8 mouse cellular contexts compared by ENCODE assay signal in the genomic region with DNA sequence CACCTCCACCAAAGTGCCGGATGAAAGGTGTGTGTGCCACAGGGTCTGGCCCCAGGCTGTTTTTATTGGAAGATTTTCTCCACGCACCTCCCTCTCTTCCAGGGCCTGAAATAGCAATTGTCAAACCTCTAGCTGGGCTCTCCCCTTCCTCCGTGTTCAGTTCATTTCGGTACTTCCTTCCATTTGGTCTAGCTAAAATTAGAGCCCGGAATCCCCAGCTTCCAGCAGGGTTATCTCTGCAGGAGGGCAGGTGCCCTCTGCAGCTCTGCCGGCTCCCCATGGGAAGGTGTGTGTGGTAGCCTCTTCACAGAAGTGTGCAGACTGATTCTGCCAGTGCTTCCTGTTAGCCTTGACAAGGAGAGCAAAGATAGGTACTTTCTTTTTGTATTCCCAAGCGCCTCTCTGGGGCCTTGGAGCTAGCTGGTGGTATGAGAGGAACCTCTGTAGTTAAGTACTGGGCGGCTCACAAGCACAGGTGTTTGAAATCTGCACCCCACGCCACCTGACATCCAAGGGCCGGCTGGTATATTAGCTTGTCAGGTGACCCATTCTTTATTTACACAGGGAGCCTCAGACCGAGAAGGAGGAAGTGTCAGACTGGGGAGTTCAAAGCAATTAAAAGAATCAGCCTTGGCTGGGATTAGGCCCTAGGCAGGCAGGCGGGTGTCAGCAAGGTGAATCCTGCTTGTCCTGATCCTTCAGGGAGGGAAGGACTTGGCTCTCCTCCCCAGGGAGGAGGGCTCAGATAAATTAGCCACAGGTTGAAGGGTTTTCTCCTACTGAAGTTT.
DNase-seq lines count a peak whose midpoint lies in the region; ATAC-seq lines count a peak whose summit lies in the region.

No protein-coding gene starts in this region.

- H3K9ac ChIP-seq in neural tube, embryonic 11.5 days (ENCODE audit: low read length): peak overlapping the region; percentile 95
- peak overlapping the region; percentile 85 for H3K9ac ChIP-seq in embryonic facial prominence, embryonic 11.5 days (replicated peaks; ENCODE audit: low read length)
- peak overlapping the region; percentile 87 for H3K9ac ChIP-seq in intestine, embryonic 16.5 days (ENCODE audit: low read depth, low read length)

- WGBS in neural tube, embryonic 11.5 days: 10% methylated on average over 12 of the region's 12 CpGs
- WGBS in embryonic facial prominence, embryonic 11.5 days: 13% methylated on average over 12 of the region's 12 CpGs
- 31% methylated on average over 12 of the region's 12 CpGs for WGBS in intestine, embryonic 16.5 days
- WGBS in macrophage (ENCODE audit: missing documents): 8% methylated on average over 12 of the region's 12 CpGs

- peak overlapping the region; percentile 89 for H3K4me2 ChIP-seq in neural tube, embryonic 11.5 days (ENCODE audit: low read depth)
- H3K4me2 ChIP-seq in embryonic facial prominence, embryonic 11.5 days (ENCODE audit: low read depth, low read length): peak overlapping the region; percentile 99
- H3K4me2 ChIP-seq in intestine, embryonic 16.5 days (ENCODE audit: low read depth, low read length): peak overlapping the region; percentile 97

- peaks cover 61% of the 10 kb centered on the region for H3K79me2 ChIP-seq in macrophage (ENCODE audit: inconsistent target)

- 0 out of 2 replicates have a peak overlapping the region, but pooled peaks have one; percentile 99 for H3K27ac ChIP-seq in neural tube, embryonic 11.5 days (ENCODE audit: low read depth, low read length)
- H3K27ac ChIP-seq in embryonic facial prominence, embryonic 11.5 days (replicated peaks; ENCODE audit: low read depth, low read length): no peak overlapping the region
- peak overlapping the region; percentile 86 for H3K27ac ChIP-seq in intestine, embryonic 16.5 days (ENCODE audit: low read length)
- peak overlapping the region; percentile 31 for H3K27ac ChIP-seq in macrophage

- no peak for ATAC-seq in neural tube, embryonic 11.5 days (ENCODE audit: insufficient read depth, low FRiP score, low TSS enrichment)
- ATAC-seq in embryonic facial prominence, embryonic 11.5 days (replicated peaks; ENCODE audit: insufficient number of reproducible peaks, low FRiP score, low TSS enrichment, low read depth): no peak
- ATAC-seq in intestine, embryonic 16.5 days: peak; percentile 66
- no peak for ATAC-seq in megakaryocyte-erythroid progenitor cell, adult 5-6 weeks (replicated peaks; ENCODE audit: low FRiP score, low TSS enrichment, poor library complexity, severe bottlenecking)

- no peaks in the 10 kb centered on the region for H3K36me3 ChIP-seq in neural tube, embryonic 11.5 days (ENCODE audit: control insufficient read depth, insufficient read depth, low read length)
- no peaks in the 10 kb centered on the region for H3K36me3 ChIP-seq in embryonic facial prominence, embryonic 11.5 days (replicated peaks; ENCODE audit: control insufficient read depth, insufficient read depth, low read depth, low read length)
- no peaks in the 10 kb centered on the region for H3K36me3 ChIP-seq in intestine, embryonic 16.5 days (ENCODE audit: control insufficient read depth, insufficient read depth, low read length)
- H3K36me3 ChIP-seq in macrophage (ENCODE audit: inconsistent target): no peaks in the 10 kb centered on the region

- H3K4me1 ChIP-seq in neural tube, embryonic 11.5 days (ENCODE audit: control insufficient read depth, insufficient read depth, low read length): peaks cover 71% of the 10 kb centered on the region
- peaks cover 16% of the 10 kb centered on the region for H3K4me1 ChIP-seq in embryonic facial prominence, embryonic 11.5 days (ENCODE audit: control insufficient read depth, insufficient read depth, low read length)
- H3K4me1 ChIP-seq in intestine, embryonic 16.5 days (ENCODE audit: control insufficient read depth, insufficient read depth, low read length): peaks cover 76% of the 10 kb centered on the region

- H3K9me3 ChIP-seq in neural tube, embryonic 11.5 days (ENCODE audit: control insufficient read depth, low read length): no peaks in the 10 kb centered on the region
- no peaks in the 10 kb centered on the region for H3K9me3 ChIP-seq in embryonic facial prominence, embryonic 11.5 days (replicated peaks; ENCODE audit: control insufficient read depth, low read length)
- H3K9me3 ChIP-seq in intestine, embryonic 16.5 days (ENCODE audit: control insufficient read depth, low read length): no peaks in the 10 kb centered on the region

- no peak for DNase-seq in neural tube, embryonic 11.5 days (ENCODE audit: low spot score)
- no peak for DNase-seq in neural tube, embryonic 10.5 days (ENCODE audit: extremely low spot score, low spot score)
- no peak for DNase-seq in embryonic facial prominence, embryonic 11.5 days (ENCODE audit: low spot score)
- DNase-seq in adrenal gland, adult 2 months: no peak
- no peak for DNase-seq in right cerebral cortex, postnatal 4 days

- peak overlapping the region; percentile 90 for H3K4me3 ChIP-seq in neural tube, embryonic 11.5 days (ENCODE audit: low read depth, low read length)
- H3K4me3 ChIP-seq in embryonic facial prominence, embryonic 11.5 days (ENCODE audit: low read depth, low read length): peak overlapping the region; percentile 64
- H3K4me3 ChIP-seq in intestine, embryonic 16.5 days (ENCODE audit: low read length): peak overlapping the region; percentile 75
- H3K4me3 ChIP-seq in macrophage (ENCODE audit: inconsistent target): peak overlapping the region; percentile 49

- H3K27me3 ChIP-seq in neural tube, embryonic 11.5 days (ENCODE audit: control insufficient read depth, insufficient read depth, low read length): no peaks in the 10 kb centered on the region
- H3K27me3 ChIP-seq in embryonic facial prominence, embryonic 11.5 days (ENCODE audit: control insufficient read depth, insufficient read depth, low read length): no peaks in the 10 kb centered on the region; the same call in none of the 2 replicates
- 0 out of 2 replicates have a peak, but pooled peaks cover 3% of the 10 kb centered on the region for H3K27me3 ChIP-seq in intestine, embryonic 16.5 days (replicated peaks; ENCODE audit: control insufficient read depth, insufficient read depth, low read length)
